Mouse (Mus musculus) layer of hippocampus, adult 6 months (tissue): ENCODE results near the gene Gm17409. TPM values are rescaled to one million over a fixed set of nuclear protein-coding genes. Genes with fewer than 3 reads are reported as not detected.

Experiments
- long read RNA-seq, 2 experiments: library from polyadenylated mRNA; unstranded; transcript quantifications; one replicate each; pipeline ENCODE4 v2.0.0; 2019 to 2020
- polyA plus RNA-seq: library from polyadenylated mRNA; unstranded; fragments of <200 nt; fragmentation: Nextera tagmentation; gene quantifications from 2 replicates; pipeline ENCODE4 v1.2.3, GENCODE M21; 2021

Gm17409 gene
- not detected in 2 replicates for polyA plus RNA-seq
- long read RNA-seq, experiment 1: 0 reads
- long read RNA-seq, experiment 2: 0 reads

GRCm38 (mm10) chr2:58469816-58470215 lies at the start of gene Gm17409:
Gene Gm17409, plus strand, starts transcription at chr2:58470116.

Other genes with a start within 250 kb of the Gm17409 start
- 4.3 and 6.2 TPM in 2 replicates for gene Acvr1c, start 112.2 kb upstream of the Gm17409 start, polyA plus RNA-seq
- 9.6 and 11.5 TPM in 2 replicates for gene Acvr1, start 97.0 kb downstream of the Gm17409 start, polyA plus RNA-seq
- gene Upp2, start 97.2 kb downstream of the Gm17409 start, polyA plus RNA-seq: 6.5 and 8.4 TPM in 2 replicates